21 mouse cellular contexts compared by ENCODE assay signal in the genomic region with DNA sequence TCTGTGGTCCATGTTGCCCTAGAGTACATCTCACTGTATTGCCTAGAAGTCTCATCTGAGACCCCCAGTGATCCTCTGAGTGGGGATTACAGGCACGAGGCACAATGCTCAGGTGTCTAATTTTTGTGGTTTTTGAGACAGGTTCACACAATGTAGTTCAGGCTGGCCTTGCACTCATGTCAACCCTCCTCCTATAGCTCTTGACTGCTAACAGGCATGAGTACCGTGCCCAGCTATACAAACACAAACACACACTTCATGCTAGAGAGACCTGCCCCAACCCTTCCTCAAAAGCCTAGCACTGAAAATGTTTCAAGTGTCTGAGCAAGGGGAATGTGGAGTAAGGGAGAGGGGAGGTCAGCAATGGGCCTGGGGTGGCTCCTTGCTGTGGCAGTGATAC. TPM values are rescaled to one million over a fixed set of nuclear protein-coding genes. Genes with fewer than 3 reads are reported as not detected.
DNase-seq lines count a peak whose midpoint lies in the region; ATAC-seq and TF ChIP-seq lines count a peak whose summit lies in the region.
"Had no signal": no experiment of that assay in that cellular context is flagged by ENCODE, and none has a peak within 500 bp of the region (broad histone marks: within the 10 kb centered on the region; RNA-seq: fewer than 3 reads in every experiment).

No protein-coding gene starts in this region.

- H3K4me3 ChIP-seq in lung, embryonic 14.5 days (ENCODE audit: low read depth, low read length) = no peak overlapping the region
- no peak overlapping the region for H3K4me3 ChIP-seq in lung, adult 2 months (replicated peaks; ENCODE audit: extremely low read depth, low read depth, low read length)
- H3K4me3 ChIP-seq in lung, embryonic 16.5 days (ENCODE audit: low read length) = no peak overlapping the region
- H3K4me3 ChIP-seq: embryonic facial prominence, embryonic 13.5 days; embryonic facial prominence, embryonic 15.5 days; erythroblast, embryonic 14.5 days; forebrain, embryonic 10.5 days; forebrain, embryonic 12.5 days had no signal

- no peaks in the 10 kb centered on the region for H3K4me1 ChIP-seq in lung, embryonic 14.5 days (ENCODE audit: insufficient read depth)
- no peaks in the 10 kb centered on the region; the same call in 1 of the 2 replicates for H3K4me1 ChIP-seq in lung, adult 2 months (ENCODE audit: control insufficient read depth, insufficient read depth, low read length)
- H3K4me1 ChIP-seq in lung, embryonic 16.5 days (replicated peaks; ENCODE audit: control insufficient read depth, insufficient read depth, low read length) = no peaks in the 10 kb centered on the region
- H3K4me1 ChIP-seq: embryonic facial prominence, embryonic 13.5 days; embryonic facial prominence, embryonic 15.5 days; forebrain, embryonic 10.5 days; forebrain, embryonic 12.5 days had no signal

- no peaks in the 10 kb centered on the region for H3K27me3 ChIP-seq in lung, embryonic 14.5 days (ENCODE audit: insufficient read depth, low read length)
- no peaks in the 10 kb centered on the region for H3K27me3 ChIP-seq in lung, embryonic 16.5 days (ENCODE audit: control insufficient read depth, insufficient read depth, low read depth, low read length)
- H3K27me3 ChIP-seq: embryonic facial prominence, embryonic 13.5 days; embryonic facial prominence, embryonic 15.5 days; forebrain, embryonic 12.5 days had no signal

- H3K36me3 ChIP-seq in lung, embryonic 14.5 days (ENCODE audit: insufficient read depth) = peaks cover 73% of the 10 kb centered on the region
- peaks cover 28% of the 10 kb centered on the region for H3K36me3 ChIP-seq in lung, embryonic 16.5 days (ENCODE audit: control insufficient read depth, insufficient read depth, low read length)

- 68% methylated on average over 2 of the region's 2 CpGs for WGBS in lung, embryonic 14.5 days
- WGBS in lung, adult 2 months = 70% methylated on average over 2 of the region's 2 CpGs
- whole genome bisulfite sequencing in lung, embryonic 16.5 days = 57% methylated on average over 2 of the region's 2 CpGs

- no peaks in the 10 kb centered on the region for H3K9me3 ChIP-seq in lung, embryonic 14.5 days (ENCODE audit: low read depth, low read length)
- H3K9me3 ChIP-seq in lung, embryonic 16.5 days (ENCODE audit: control insufficient read depth, low read length) = no peaks in the 10 kb centered on the region
- H3K9me3 ChIP-seq: embryonic facial prominence, embryonic 13.5 days; embryonic facial prominence, embryonic 15.5 days; forebrain, embryonic 10.5 days; forebrain, embryonic 12.5 days had no signal

- no peak overlapping the region for H3K4me2 ChIP-seq in lung, embryonic 14.5 days
- no peak overlapping the region for H3K4me2 ChIP-seq in lung, embryonic 16.5 days (ENCODE audit: low read depth, low read length)
- H3K4me2 ChIP-seq: embryonic facial prominence, embryonic 13.5 days; embryonic facial prominence, embryonic 15.5 days; forebrain, embryonic 12.5 days had no signal

- TF ChIP-seq CTCF in lung, embryonic 14.5 days (IDR thresholded peaks at IDR 0.05; ENCODE audit: low read depth) = no peak
- TF ChIP-seq CTCF in lung, adult 2 months (IDR thresholded peaks at IDR 0.05; ENCODE audit: insufficient read depth, low read length) = no peak

- TF ChIP-seq POLR2A in lung, adult 2 months (IDR thresholded peaks at IDR 0.05; ENCODE audit: borderline replicate concordance, extremely low read depth, low read depth, low read length) = no peak

- ATAC-seq in lung, embryonic 14.5 days (ENCODE audit: insufficient read depth) = 0 out of 2 replicates have a peak, but pooled peaks have one; percentile 24
- ATAC-seq in lung, embryonic 16.5 days (ENCODE audit: low read depth) = peak; percentile 83
- ATAC-seq: forebrain, embryonic 14.5 days; forebrain, embryonic 16.5 days had no signal

- no peak for DNase-seq in lung, embryonic 14.5 days
- no peak for DNase-seq in lung, adult 2 months
- DNase-seq in lung, postnatal 14 days = no peak
- DNase-seq: adrenal gland, adult 2 months; adrenal gland, postnatal 10 days; adrenal gland, postnatal 25 days; cerebellum, adult 11 months; cerebellum, adult 18-20 months; cerebellum, adult 8-10 months; cerebellum, adult 9-11 months; cerebellum, postnatal 14 days; cerebellum, postnatal 36 days; embryo, embryonic 11 days had no signal

- H3K9ac ChIP-seq in lung, embryonic 14.5 days = no peak overlapping the region
- no peak overlapping the region for H3K9ac ChIP-seq in lung, embryonic 16.5 days (ENCODE audit: low read length)
- H3K9ac ChIP-seq: embryonic facial prominence, embryonic 13.5 days; embryonic facial prominence, embryonic 15.5 days; forebrain, embryonic 12.5 days had no signal

- H3K27ac ChIP-seq in lung, embryonic 14.5 days (ENCODE audit: low read depth) = no peak overlapping the region
- H3K27ac ChIP-seq in lung, embryonic 16.5 days (ENCODE audit: low read length) = no peak overlapping the region
- H3K27ac ChIP-seq: embryonic facial prominence, embryonic 13.5 days; embryonic facial prominence, embryonic 15.5 days; forebrain, embryonic 10.5 days; forebrain, embryonic 12.5 days had no signal

RNA-seq across cellular contexts. Expression of gene Sema6c, which starts 25.8 kb away (rescaled TPM):
- 3.7 and 5.4 TPM in 2 replicates for polyA plus RNA-seq in lung, embryonic 14.5 days (2014; fragmentation: Nextera tagmentation; extraction: Ambion mirVana)
- 10.7 and 11.8 TPM in 2 replicates for polyA plus RNA-seq in lung, adult 2 months (2012; rRNA removed)
- 3.2 and 4.1 TPM in 2 replicates for polyA plus RNA-seq in lung, embryonic 16.5 days (2015; fragmentation: Nextera tagmentation; extraction: Ambion mirVana)

RNA-seq across cellular contexts. Expression of gene Gabpb2, which starts 31.6 kb away (rescaled TPM):
- polyA plus RNA-seq in lung, embryonic 14.5 days (2014; fragmentation: Nextera tagmentation; extraction: Ambion mirVana) = 13.4 and 14.4 TPM in 2 replicates
- polyA plus RNA-seq in lung, adult 2 months (2012; rRNA removed) = 9.7 and 17.3 TPM in 2 replicates
- 10.0 and 10.2 TPM in 2 replicates for polyA plus RNA-seq in lung, embryonic 16.5 days (2015; fragmentation: Nextera tagmentation; extraction: Ambion mirVana)

RNA-seq across cellular contexts. Expression of gene Cdc42se1, which starts 42.4 kb away (rescaled TPM):
- polyA plus RNA-seq in lung, embryonic 14.5 days (2014; fragmentation: Nextera tagmentation; extraction: Ambion mirVana) = 127 and 131 TPM in 2 replicates
- polyA plus RNA-seq in lung, adult 2 months (2012; rRNA removed) = 54.0 and 71.7 TPM in 2 replicates
- polyA plus RNA-seq in lung, embryonic 16.5 days (2015; fragmentation: Nextera tagmentation; extraction: Ambion mirVana) = 118 and 123 TPM in 2 replicates

RNA-seq across cellular contexts. Expression of gene Tnfaip8l2, which starts 43.9 kb away (rescaled TPM):
- polyA plus RNA-seq in lung, embryonic 14.5 days (2014; fragmentation: Nextera tagmentation; extraction: Ambion mirVana) = 3.2 and 4.2 TPM in 2 replicates
- 24.6 and 26.4 TPM in 2 replicates for polyA plus RNA-seq in lung, adult 2 months (2012; rRNA removed)
- 4.0 and 5.4 TPM in 2 replicates for polyA plus RNA-seq in lung, embryonic 16.5 days (2015; fragmentation: Nextera tagmentation; extraction: Ambion mirVana)

RNA-seq across cellular contexts. Expression of gene Mllt11, which starts 45.9 kb away (rescaled TPM):
- 15.1 and 16.1 TPM in 2 replicates for polyA plus RNA-seq in lung, embryonic 14.5 days (2014; fragmentation: Nextera tagmentation; extraction: Ambion mirVana)
- 6.5 and 12.3 TPM in 2 replicates for polyA plus RNA-seq in lung, adult 2 months (2012; rRNA removed)
- 12.0 TPM in 2 replicates for polyA plus RNA-seq in lung, embryonic 16.5 days (2015; fragmentation: Nextera tagmentation; extraction: Ambion mirVana)
